Mouse (Mus musculus) MEL (cell line): ENCODE measurements around the gene Gm20388. TPM values are rescaled to one million over a fixed set of nuclear protein-coding genes. Genes with fewer than 3 reads are reported as not detected.

ENCODE experiments used
- DNase-seq: peaks from one replicate; pipeline ENCODE4 v3.0.0; 2011; ENCODE audit warnings: low read depth, low spot score
- H3K27ac ChIP-seq: 2 replicates; pipeline ENCODE4 v1.5.1; 2012; ENCODE audit warnings: low read depth, mild to moderate bottlenecking, control low read depth, low read length, moderate library complexity; ENCODE audit not compliant: control insufficient read depth
- H3K27me3 ChIP-seq, 2 experiments: fragments of 150-350 bp in 1 of 2; sonication (generic) in 1 of 2; 2 replicates each; pipeline ENCODE4 v1.6.1; 2012; ENCODE audit warnings: low read length in 2 of 2, mild to moderate bottlenecking in 2 of 2, improper control_type of control experiment in 1 of 2, moderate library complexity in 1 of 2; ENCODE audit not compliant: insufficient read depth in 2 of 2, control insufficient read depth in 1 of 2
- H3K36me3 ChIP-seq, 2 experiments: 2 replicates each; pipeline ENCODE4 v1.6.1; 2012 to 2014; ENCODE audit warnings: low read length in 2 of 2, improper control_type of control experiment in 1 of 2, inconsistent platforms in 1 of 2, mild to moderate bottlenecking in 1 of 2; ENCODE audit not compliant: insufficient read depth in 2 of 2, control insufficient read depth in 1 of 2
- H3K4me1 ChIP-seq, 2 experiments: fragments of 150-350 bp in 1 of 2; sonication (generic) in 1 of 2; 2 replicates each; pipeline ENCODE4 v1.6.1; 2012; ENCODE audit warnings: low read length in 2 of 2, improper control_type of control experiment in 1 of 2, mild to moderate bottlenecking in 1 of 2; ENCODE audit not compliant: insufficient read depth in 2 of 2, control insufficient read depth in 1 of 2
- H3K4me3 ChIP-seq, 2 experiments: fragments of 150-350 bp in 1 of 2; sonication (generic) in 1 of 2; 2 replicates each; pipeline ENCODE4 v1.5.1; 2012; ENCODE audit warnings: low read depth in 2 of 2, low read length in 2 of 2, mild to moderate bottlenecking in 2 of 2, moderate library complexity in 2 of 2, control low read depth in 1 of 2, improper control_type of control experiment in 1 of 2; ENCODE audit not compliant: control insufficient read depth in 1 of 2, insufficient read depth in 1 of 2
- H3K79me2 ChIP-seq: 2 replicates; pipeline ENCODE4 v1.6.1; 2012; ENCODE audit warnings: mild to moderate bottlenecking, low read length, moderate library complexity; ENCODE audit not compliant: control insufficient read depth, poor library complexity, insufficient read depth
- H3K9ac ChIP-seq: 2 replicates; pipeline ENCODE4 v1.6.1; 2012; ENCODE audit warnings: low read depth, mild to moderate bottlenecking, control low read depth, low read length, moderate library complexity; ENCODE audit not compliant: control insufficient read depth, poor library complexity, severe bottlenecking
- H3K9me3 ChIP-seq: fragments of 150-350 bp; sonication (generic); replicated peaks from 2 replicates; pipeline ENCODE4 v1.6.1; 2012; ENCODE audit warnings: mild to moderate bottlenecking, low read length, improper control_type of control experiment, moderate library complexity; ENCODE audit not compliant: insufficient read depth
- ELF1 ChIP-seq: IDR thresholded peaks from 2 replicates; pipeline ENCODE4 v1.6.1; 2014; ENCODE audit warnings: low read depth, mild to moderate bottlenecking, inconsistent platforms, low read length, improper control_type of control experiment, moderate library complexity
- EP300 ChIP-seq, 2 experiments: IDR thresholded peaks; 2 replicates each; pipeline ENCODE4 v1.6.1; 2011; ENCODE audit warnings: improper control_type of control experiment in 2 of 2, low read length in 2 of 2, low read depth in 1 of 2, mild to moderate bottlenecking in 1 of 2
- ETS1 ChIP-seq: IDR thresholded peaks from 2 replicates; pipeline ENCODE4 v1.6.1; 2012; ENCODE audit warnings: low read depth, mild to moderate bottlenecking, inconsistent platforms, low read length, improper control_type of control experiment, moderate library complexity
- GABPA ChIP-seq: IDR thresholded peaks from 2 replicates; pipeline ENCODE4 v1.6.1; 2012; ENCODE audit warnings: low read depth, mild to moderate bottlenecking, inconsistent platforms, low read length, improper control_type of control experiment, moderate library complexity
- MAFK ChIP-seq: IDR thresholded peaks from 2 replicates; pipeline ENCODE4 v1.6.1; 2011; ENCODE audit warnings: low read depth, mild to moderate bottlenecking, low read length, improper control_type of control experiment, borderline replicate concordance
- MAX ChIP-seq: IDR thresholded peaks from 2 replicates; pipeline ENCODE4 v1.6.1; 2011; ENCODE audit warnings: low read length, improper control_type of control experiment
- MAZ ChIP-seq: IDR thresholded peaks from 2 replicates; pipeline ENCODE4 v1.6.1; 2012; ENCODE audit warnings: low read depth, mild to moderate bottlenecking, inconsistent platforms, low read length, improper control_type of control experiment
- MYB ChIP-seq: IDR thresholded peaks from 2 replicates; pipeline ENCODE4 v1.6.1; 2011; ENCODE audit warnings: mild to moderate bottlenecking, low read depth, low read length, improper control_type of control experiment
- NRF1 ChIP-seq: IDR thresholded peaks from 2 replicates; pipeline ENCODE4 v1.6.1; 2014; ENCODE audit warnings: low read depth, mild to moderate bottlenecking, inconsistent platforms, low read length, improper control_type of control experiment, moderate library complexity; ENCODE audit not compliant: poor library complexity, insufficient read depth, severe bottlenecking
- POLR2A ChIP-seq, 2 experiments: IDR thresholded peaks; 2 replicates each; pipeline ENCODE4 v1.6.1; 2011 to 2012; ENCODE audit warnings: low read length in 2 of 2, mild to moderate bottlenecking in 2 of 2, control low read depth in 1 of 2, improper control_type of control experiment in 1 of 2, low read depth in 1 of 2, moderate library complexity in 1 of 2; ENCODE audit not compliant: control insufficient read depth in 1 of 2, insufficient read depth in 1 of 2, poor library complexity in 1 of 2
- POLR2AphosphoS2 ChIP-seq: IDR thresholded peaks from 2 replicates; pipeline ENCODE4 v1.6.1; 2011; ENCODE audit warnings: low read length, improper control_type of control experiment
- RAD21 ChIP-seq: IDR thresholded peaks from 2 replicates; pipeline ENCODE4 v1.6.1; 2011; ENCODE audit warnings: mild to moderate bottlenecking, low read depth, low read length, improper control_type of control experiment
- RCOR1 ChIP-seq: IDR thresholded peaks from 2 replicates; pipeline ENCODE4 v1.6.1; 2012; ENCODE audit warnings: low read depth, mild to moderate bottlenecking, inconsistent platforms, low read length, improper control_type of control experiment
- SIN3A ChIP-seq: IDR thresholded peaks from 2 replicates; pipeline ENCODE4 v1.6.1; 2012; ENCODE audit warnings: low read length, improper control_type of control experiment, inconsistent platforms
- SMC3 ChIP-seq: IDR thresholded peaks from 2 replicates; pipeline ENCODE4 v1.6.1; 2011; ENCODE audit warnings: low read depth, low read length, improper control_type of control experiment
- TAL1 ChIP-seq: IDR thresholded peaks from 2 replicates; pipeline ENCODE4 v1.6.1; 2012; ENCODE audit warnings: mild to moderate bottlenecking, inconsistent platforms, low read length, moderate library complexity, mixed read lengths
- TBP ChIP-seq: IDR thresholded peaks from 2 replicates; pipeline ENCODE4 v1.8.0; 2011; ENCODE audit warnings: low read depth, low read length, improper control_type of control experiment
- TCF12 ChIP-seq: IDR thresholded peaks from 2 replicates; pipeline ENCODE4 v1.6.1; 2014; ENCODE audit warnings: low read depth, mild to moderate bottlenecking, inconsistent platforms, low read length, improper control_type of control experiment, moderate library complexity
- UBTF ChIP-seq: IDR thresholded peaks from 2 replicates; pipeline ENCODE4 v1.6.1; 2012; ENCODE audit warnings: low read depth, mild to moderate bottlenecking, inconsistent platforms, low read length, improper control_type of control experiment, moderate library complexity, borderline replicate concordance; ENCODE audit not compliant: insufficient read depth
- USF1 ChIP-seq: IDR thresholded peaks from 2 replicates; pipeline ENCODE4 v1.6.1; 2014; ENCODE audit warnings: low read depth, mild to moderate bottlenecking, inconsistent platforms, low read length, improper control_type of control experiment, moderate library complexity
- USF2 ChIP-seq, 2 experiments: IDR thresholded peaks; 2 replicates each; pipeline ENCODE4 v1.6.1; 2011 to 2012; ENCODE audit warnings: improper control_type of control experiment in 2 of 2, low read length in 2 of 2, borderline replicate concordance in 1 of 2, inconsistent platforms in 1 of 2, low read depth in 1 of 2, mild to moderate bottlenecking in 1 of 2; ENCODE audit not compliant: insufficient read depth in 1 of 2
- ZC3H11A ChIP-seq: IDR thresholded peaks from 2 replicates; pipeline ENCODE4 v1.6.1; 2012; ENCODE audit warnings: low read depth, mild to moderate bottlenecking, inconsistent platforms, low read length, improper control_type of control experiment
- ZKSCAN1 ChIP-seq: IDR thresholded peaks from 2 replicates; pipeline ENCODE4 v1.6.1; 2012; ENCODE audit warnings: low read depth, mild to moderate bottlenecking, inconsistent platforms, low read length, improper control_type of control experiment, moderate library complexity
- ZMIZ1 ChIP-seq: IDR thresholded peaks from 2 replicates; pipeline ENCODE4 v1.6.1; 2012; ENCODE audit warnings: low read depth, mild to moderate bottlenecking, inconsistent platforms, low read length, improper control_type of control experiment, moderate library complexity
- ZNF384 ChIP-seq: IDR thresholded peaks from 2 replicates; pipeline ENCODE4 v1.6.1; 2012; ENCODE audit warnings: low read depth, mild to moderate bottlenecking, inconsistent platforms, low read length, improper control_type of control experiment
- polyA plus RNA-seq, 2 experiments: library from polyadenylated mRNA; stranded (reverse) in 1 of 2; unstranded in 1 of 2; fragments of >175 nt in 1 of 2; fragments of >200 nt in 1 of 2; gene quantifications; 2 replicates each; pipeline versions ENCODE4 v1.2.1 to v1.2.4; 2012; ENCODE audit warnings: low replicate concordance in 2 of 2, low read depth in 1 of 2; ENCODE audit not compliant: insufficient read length in 2 of 2, insufficient read depth in 1 of 2, missing spikeins in 1 of 2
- total RNA-seq: library from RNA; depleted of rRNA; stranded (reverse); fragments of 300-350 nt; gene quantifications from 2 replicates; pipeline ENCODE4 v1.2.3, GENCODE M21; 2012

Gene Gm20388
- total and polyA plus RNA-seq, 3 experiments, result 11.1 to 17.8 TPM; not detected in 1

- DNase-seq, result no peak
- H3K27ac ChIP-seq, result no peak overlapping the region
- no peaks in the 10 kb centered on the region for H3K79me2 ChIP-seq
- H3K9me3 ChIP-seq, result no peaks in the 10 kb centered on the region
- no peak overlapping the region for H3K4me3 ChIP-seq
- TF ChIP-seq ZNF384, result no peak
- no peak for TF ChIP-seq SIN3A
- TF ChIP-seq POLR2AphosphoS2, result no peak
- TF ChIP-seq ZC3H11A, result no peak
- no peak for TF ChIP-seq ZMIZ1
- no peak for TF ChIP-seq MAX
- no peak for TF ChIP-seq TBP
- TF ChIP-seq UBTF, result no peak
- no peak for TF ChIP-seq RAD21
- TF ChIP-seq MYB, result no peak
- no peak for TF ChIP-seq ELF1
- TF ChIP-seq, all 39 proteins: peak for 0
- H3K36me3 ChIP-seq, result no peaks in the 10 kb centered on the region
- H3K4me1 ChIP-seq, result no peaks in the 10 kb centered on the region
- no peaks in the 10 kb centered on the region for H3K27me3 ChIP-seq
- H3K9ac ChIP-seq, result no peak overlapping the region
These were observed 1847.8 kb downstream of the Gm20388 start for GRCm38 (mm10) chr8:121758470-121758869.

DNA sequence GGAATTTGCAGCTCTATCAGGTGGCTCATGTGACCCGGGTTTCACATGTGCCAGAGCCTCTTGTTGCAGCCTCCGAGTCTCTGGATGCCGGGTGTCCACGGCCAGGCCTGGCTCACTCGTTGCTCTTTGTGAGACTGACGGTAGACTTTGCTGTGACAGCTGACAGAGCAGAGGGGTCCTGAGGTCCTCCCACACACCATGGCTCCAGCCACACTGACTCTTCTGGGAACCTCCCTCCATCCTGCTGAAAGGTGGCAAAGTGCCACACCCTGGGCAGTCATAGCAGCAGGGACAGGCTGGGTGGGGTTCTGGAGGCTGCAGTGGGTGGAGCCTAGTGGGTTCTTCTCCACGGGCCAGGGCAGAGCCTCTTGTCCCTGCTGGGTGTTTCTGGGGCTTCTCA, 1849.8 kb downstream of the Gm20388 start:
- Histone ChIP-seq H3K4me1 (no peaks in the 10 kb centered on the region), H3K79me2 (no peaks in the 10 kb centered on the region), H3K4me3 (no peak overlapping the region), H3K36me3 (no peaks in the 10 kb centered on the region), H3K27ac (no peak overlapping the region), H3K9me3 (no peaks in the 10 kb centered on the region), H3K27me3 (no peaks in the 10 kb centered on the region), H3K9ac (no peak overlapping the region)
- no peak for DNase-seq
- TF ChIP-seq USF2 (IDR thresholded peaks at IDR 0.05; ENCODE audit: borderline replicate concordance in 1 of 2, insufficient read depth in 1 of 2, low read depth in 1 of 2, low read length in 2 of 2) (no peak), USF1 (no peak), POLR2A (IDR thresholded peaks at IDR 0.05; ENCODE audit: control insufficient read depth in 1 of 2, insufficient read depth in 1 of 2, low read depth in 1 of 2, low read length in 2 of 2, poor library complexity in 1 of 2) (no peak), MAZ (no peak), RAD21 (no peak), ETS1 (no peak), SIN3A (no peak), EP300 (IDR thresholded peaks at IDR 0.05; ENCODE audit: low read depth in 1 of 2, low read length in 2 of 2) (no peak), NRF1 (no peak), MAFK (no peak), ZKSCAN1 (no peak), RCOR1 (no peak), TCF12 (no peak), TAL1 (no peak), SMC3 (no peak), GABPA (no peak), TBP (no peak)
